Mouse (Mus musculus) kidney, adult 11 months (tissue): ENCODE measurements at regions not wholly inside any gene's neighbourhood (a gene's known extent, or its start where the extent isn't known, plus 50 kb on each side); places are given as distances from the start of the nearest gene placed in this dataset.
A peak's percentile ranks its signal among the peaks of the same experiment; 100 is the strongest.

Source experiments
- DNase-seq: peaks from one replicate; pipeline ENCODE4 v3.0.0; 2022

DNA sequence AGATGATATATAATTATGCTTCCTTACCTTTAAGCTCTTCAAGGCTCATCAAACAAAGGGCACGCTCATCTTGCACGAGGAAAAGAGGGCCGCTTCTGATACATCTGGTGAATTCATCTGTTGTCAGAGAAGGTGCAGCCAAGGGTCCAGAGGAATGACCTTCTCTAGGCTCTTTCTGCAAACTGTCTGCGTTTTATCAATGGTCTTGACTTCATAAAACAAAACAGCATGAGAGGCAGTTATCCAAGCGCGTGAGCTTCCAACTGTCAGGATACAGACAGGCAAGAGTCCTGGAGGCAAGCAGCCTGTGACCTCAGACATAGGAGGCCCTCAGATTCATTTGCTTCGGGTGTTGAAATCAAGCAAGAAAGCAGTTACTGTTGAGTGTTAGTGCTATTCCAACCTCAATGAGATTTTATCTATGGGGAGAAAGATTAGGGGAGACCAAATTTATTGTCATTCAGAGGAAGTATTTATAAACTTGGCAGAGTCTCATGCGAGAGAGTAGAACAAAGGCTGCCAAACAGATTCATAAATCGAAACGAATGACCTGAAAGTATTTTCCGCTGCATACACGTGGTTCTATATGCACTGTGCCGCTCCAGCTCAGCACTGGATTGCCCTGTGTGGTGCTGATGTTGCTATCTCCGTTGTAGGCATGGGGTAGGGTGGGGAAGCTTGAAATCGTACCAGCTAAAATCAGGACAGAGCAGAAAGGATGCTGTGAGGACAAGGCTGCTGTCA lies 107.2 kb upstream of the Vangl1 start:
- no peak for DNase-seq

DNA sequence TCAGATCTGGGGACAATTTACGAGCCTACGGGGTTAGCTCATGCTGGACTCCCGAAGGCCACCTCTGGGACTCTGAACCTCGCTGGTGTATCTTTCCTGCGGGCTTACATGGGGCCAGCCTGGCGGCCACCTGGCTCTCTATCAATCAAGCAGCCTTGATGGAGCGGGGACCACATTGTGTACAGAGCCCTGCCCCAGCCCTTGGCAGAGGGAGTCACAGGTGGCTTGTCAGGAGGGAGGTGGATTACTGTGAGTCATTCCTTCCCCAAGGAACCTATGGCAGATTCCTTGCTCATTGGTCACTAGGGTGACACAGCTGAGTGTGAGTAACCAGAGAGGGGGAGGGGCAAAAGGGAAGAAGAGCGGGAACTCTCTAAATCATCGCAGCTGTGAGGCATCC lies 105.8 kb upstream of the Vangl1 start:
- no peak for DNase-seq

DNA sequence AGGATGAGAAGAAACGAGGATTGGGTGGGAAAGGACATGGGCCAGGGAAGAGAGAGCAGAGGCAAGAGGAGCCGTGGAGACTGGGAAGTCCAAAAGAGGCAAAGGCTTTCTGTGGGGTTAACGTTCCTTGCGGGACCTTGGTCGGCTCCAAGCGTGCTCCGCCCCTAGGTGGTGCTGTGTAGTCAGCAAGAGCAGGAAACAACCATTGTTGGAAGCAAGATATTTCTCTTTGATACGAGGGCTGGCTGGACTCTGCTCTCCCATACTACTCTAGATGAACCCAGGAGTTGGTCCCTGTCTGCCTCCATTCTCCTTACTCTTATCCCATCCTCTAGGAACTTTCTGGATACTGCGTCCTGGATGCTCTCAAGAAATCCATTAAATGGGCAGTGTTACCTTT lies 105.3 kb upstream of the Vangl1 start:
- DNase-seq: peak; percentile 46

DNA sequence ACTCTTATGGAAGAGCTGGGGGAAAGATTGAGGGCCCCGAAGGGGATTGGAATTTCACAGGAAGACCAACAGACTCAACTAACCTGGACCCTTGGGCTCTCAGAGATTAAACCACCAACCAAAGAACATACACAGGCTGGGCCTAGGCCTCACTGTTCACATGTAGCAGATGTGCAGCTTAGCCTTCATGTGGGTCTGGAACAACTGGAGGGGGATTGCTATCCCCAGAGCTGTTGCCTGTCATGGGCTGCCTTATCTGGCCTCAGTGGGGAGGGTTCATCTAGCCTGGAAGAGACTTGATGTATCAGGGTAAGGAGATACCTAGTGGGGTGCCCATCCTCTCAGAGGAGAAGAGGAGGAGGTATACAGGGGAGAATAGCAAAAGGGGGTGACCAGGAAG lies 103.2 kb upstream of the Vangl1 start:
- no peak for DNase-seq

DNA sequence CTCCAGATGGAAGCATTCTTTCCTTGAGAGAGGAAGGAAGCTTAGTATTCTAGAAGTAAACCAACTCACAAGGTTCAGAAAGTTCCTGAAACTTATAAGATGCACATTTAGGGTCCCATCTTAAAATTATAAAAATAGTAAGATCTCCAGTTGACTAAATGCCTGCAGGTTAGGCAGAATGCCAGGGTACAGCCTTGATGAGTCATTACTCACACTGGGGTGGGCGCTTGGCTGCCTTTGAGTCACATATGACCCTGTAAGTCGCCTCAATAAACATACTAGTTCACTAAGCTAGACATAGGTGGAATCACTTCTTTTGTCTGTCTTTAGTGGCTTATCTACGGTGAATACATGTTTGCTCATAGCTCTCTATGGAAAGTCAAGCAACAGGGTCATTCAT lies 87.9 kb upstream of the Vangl1 start:
- DNase-seq: no peak

DNA sequence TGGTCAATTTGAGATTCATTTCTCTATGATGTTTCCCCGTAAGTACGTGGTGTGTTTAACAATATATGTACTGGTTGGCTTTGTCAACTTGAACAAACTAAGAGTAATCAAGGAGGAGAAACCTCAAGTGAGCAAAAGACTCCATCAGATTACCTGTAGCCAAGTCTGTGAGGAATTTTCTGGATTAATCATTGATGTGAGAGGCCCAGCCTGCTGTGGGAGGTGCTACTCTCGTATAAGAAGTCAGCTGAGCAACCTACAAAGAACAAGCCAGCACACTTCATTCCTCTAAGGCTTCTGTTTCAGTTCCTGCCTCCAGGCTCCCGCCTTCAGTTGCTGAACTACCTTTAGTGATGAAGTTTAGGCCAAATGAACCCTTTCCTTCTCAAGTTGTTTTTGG lies 77.5 kb upstream of the Vangl1 start:
- no peak for DNase-seq

DNA sequence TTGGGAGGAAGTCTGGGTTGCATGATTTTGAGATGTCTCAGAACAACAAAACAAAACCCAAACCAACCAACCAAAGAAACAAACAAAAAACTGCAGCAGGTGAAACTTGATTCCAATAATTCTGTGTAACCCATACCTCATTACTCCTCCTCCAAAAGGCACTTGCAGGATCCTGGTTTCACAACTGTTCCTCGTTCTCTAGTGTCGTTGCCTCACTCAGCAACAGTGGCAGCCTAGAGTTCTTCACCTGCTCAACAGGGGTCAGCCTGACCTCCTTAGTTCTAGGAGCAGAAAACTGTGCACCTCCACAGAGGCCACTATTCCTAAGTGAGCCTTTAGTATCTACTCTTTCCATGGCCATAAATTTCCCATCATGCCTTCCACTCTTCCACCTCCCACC lies 72.3 kb upstream of the Vangl1 start:
- no peak for DNase-seq

DNA sequence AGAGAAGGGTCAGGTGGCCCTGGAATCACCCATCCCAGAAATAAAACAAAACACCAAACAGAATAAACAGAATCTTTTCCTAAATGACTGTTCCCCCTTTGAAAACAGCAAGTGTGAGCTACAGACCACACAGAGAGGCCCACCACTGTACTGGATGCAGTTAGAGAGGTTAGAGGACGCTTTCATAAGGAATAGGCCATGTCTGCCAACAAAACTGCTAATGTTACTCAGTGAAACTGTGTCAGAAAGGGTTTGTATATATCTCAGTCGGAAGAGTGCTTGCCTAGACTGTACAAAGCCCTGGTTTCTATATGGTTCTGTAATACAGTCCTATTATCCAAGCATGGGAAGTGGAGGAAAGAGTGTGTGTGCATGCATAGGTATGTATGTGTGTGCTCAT lies 71.8 kb upstream of the Vangl1 start:
- no peak for DNase-seq

DNA sequence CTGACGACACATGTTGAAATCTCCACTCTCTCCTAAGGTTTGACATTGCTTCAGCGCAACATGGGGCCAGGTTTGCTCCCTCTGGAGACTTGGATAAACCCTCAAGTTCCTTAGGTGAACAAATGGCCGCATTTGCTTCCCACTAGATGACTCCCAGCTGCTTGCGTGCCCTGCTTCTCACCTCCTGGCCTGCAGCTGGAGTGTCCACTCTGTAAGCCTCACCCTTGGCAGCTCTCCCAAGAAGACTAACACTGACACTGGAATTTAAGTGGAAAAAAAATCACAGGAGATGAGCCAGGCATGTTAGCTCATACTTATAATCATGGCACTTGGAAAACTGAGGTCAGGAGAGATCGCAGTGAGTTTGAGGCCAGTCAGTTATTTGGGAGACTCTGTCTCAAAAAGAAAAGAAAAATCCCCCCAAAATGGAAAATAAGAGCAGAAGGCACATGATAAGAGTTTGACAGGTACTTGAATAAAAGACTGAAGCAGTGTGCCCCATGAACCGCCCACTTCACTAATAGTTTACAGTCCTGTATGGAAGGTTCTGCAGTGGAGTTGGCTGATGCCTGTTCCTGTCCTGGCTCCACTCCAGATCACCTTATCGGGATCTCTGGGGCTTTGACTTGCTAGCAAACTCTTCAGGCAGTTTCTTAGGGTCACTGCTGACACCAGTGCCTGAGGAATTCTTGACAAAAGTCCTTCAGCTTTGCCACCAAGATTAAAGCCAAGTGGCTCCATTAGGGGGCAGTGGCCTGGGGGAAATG lies 70.9 kb upstream of the Vangl1 start:
- DNase-seq: no peak

DNA sequence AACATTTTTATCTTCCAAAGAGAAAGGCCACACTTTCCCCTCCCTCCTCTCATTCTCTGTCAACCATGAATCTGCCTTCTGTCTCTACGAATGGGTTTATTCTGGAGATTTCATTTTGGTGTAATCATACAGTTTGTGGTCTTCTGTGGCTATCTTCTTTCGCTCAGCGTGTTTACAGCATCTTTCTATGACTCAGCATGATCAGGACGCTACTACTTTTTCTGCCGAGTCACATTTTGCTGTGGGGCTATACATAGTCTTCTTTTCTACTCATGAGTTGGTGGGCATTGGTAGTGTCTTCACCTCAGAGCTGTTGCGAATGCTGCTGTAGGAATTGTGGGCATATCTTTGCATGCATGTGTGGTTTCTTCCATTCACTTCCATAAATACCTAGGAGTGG lies 66.3 kb upstream of the Vangl1 start:
- no peak for DNase-seq

DNA sequence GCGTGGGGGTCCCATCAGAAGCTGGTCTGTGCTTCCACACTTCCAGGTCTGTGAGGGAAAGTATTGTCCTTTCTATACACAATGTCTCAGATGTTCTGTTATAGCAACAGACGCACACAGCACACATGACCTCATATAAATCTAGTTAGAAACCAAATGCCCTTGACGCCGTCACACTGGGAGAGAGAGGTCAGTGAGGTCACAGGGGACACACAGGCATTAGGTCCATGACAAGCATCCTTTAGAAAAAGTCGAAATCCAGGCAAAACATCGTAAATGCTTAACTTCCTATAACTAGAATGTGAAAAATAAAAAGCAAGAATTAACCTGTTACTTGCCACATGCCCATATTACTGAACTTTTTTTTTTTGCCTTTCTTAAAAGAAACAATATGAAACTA lies 65.8 kb upstream of the Vangl1 start:
- no peak for DNase-seq

DNA sequence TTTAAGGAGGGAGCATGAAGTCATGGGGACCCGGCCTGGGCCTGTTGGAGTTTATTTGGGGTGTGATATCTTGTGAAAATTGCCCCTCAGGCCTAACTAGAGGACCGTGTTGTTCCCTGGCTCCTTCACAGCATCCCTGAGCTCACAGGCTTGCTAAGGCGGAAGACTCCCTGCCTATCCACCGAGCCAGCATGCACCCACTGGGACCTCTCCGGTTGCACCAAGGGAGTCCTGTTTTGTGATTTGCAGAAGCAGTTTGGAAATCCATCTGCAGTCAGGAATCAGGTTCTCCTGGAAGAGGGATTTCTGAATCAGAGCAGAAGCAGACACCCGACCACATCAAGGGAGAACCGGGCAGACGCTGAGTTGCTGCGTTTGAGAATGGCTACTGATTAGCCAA lies 61.6 kb upstream of the Vangl1 start:
- DNase-seq: no peak

DNA sequence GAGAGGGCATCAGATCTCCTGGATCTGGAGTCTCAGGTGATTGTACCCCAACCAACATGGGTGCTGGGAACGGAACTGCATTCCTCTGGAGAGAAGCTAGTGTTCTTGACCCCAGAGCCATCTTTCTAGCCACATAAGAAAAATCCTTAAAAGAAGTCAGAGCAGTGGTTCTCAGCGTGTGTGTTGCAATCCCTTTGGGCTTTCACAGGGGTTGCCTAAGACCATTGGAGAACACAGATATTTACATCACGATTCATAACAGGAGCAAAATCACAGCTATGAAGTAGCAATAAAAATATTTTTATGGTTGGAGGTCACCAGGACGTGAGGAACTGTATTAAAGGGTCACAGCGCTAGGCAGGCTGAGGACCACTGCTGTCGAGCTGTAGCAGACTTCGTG lies 60.7 kb upstream of the Vangl1 start:
- DNase-seq: no peak

DNA sequence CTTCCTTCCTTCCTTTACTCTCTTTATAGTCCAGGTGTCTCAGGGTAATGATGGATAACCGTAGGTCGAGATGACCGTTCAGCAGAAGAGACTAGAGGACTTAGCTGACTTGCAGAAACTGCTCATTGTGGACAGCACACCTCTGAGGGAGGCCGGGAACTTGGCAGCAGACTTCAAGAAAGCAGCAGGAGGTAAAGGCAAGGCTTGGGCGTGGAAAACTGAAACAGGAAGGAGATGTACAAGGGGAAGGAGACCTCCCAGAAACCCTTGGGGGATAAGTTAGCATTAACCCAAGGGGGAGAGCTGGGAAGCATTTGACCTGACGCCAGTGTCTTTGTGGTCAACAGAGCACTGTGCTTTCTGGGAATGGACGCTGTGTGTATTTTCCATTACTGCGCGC lies 58.8 kb upstream of the Vangl1 start:
- no peak for DNase-seq

DNA sequence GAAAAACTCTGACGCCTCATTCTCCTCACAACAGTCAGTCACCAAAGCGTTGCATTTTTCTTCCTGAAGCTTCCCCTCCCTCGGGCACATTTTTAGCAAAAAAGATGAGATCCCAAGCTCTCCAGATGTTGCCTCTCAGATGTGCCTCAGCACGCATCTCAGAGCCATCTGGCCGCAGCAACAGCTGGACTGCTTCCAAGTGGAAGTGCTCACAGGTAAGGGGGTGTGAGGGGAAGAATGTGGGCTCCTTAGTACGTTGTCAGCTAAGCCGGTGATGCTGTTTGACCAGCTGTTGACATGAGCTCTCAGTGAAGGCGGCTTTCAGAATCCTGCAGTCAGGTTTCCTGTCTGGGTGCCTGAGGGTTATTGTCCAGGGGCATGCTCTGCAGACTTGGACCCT lies 58.2 kb upstream of the Vangl1 start:
- DNase-seq: no peak

DNA sequence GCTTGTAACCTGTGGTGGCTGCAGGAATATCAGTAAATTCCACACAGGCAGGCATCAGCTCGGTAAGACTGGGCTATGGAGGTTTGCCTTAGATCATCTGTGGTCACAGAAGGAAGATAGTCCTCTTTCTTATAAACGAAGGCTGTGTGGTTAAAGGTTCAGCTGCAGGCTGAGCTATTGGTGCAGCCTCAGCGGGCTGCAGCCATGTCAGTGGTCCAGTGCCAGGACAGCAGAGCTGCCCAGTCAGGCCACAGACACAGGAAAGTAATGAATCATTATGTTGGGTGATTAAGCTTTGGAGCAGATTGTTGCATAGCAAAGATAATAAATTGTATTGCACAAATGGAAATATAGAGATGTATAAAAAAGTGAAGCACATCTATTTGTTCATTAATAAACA lies 57.0 kb upstream of the Vangl1 start:
- no peak for DNase-seq
